Mouse (Mus musculus) thymus, adult 2 months (tissue): ENCODE data around the gene Arhgef28.
"Not testable (repeated sequence)": the region's sequence is repeated elsewhere in the genome, so short reads cannot be mapped to it uniquely, and the experiment has no call there.

Source experiments
- CTCF ChIP-seq: fragments of 200-500 bp; IDR thresholded peaks from 2 replicates; pipeline ENCODE4 v1.5.1; 2012; ENCODE audit warnings: mild to moderate bottlenecking, control low read depth, low read length, moderate library complexity, borderline replicate concordance; ENCODE audit not compliant: control insufficient read depth, poor library complexity, insufficient read depth; ENCODE audit errors: extremely low read depth
- POLR2A ChIP-seq: fragments of 200-500 bp; IDR thresholded peaks from 2 replicates; pipeline ENCODE4 v1.6.1; 2012; ENCODE audit warnings: mild to moderate bottlenecking, low read length, control low read depth, moderate library complexity; ENCODE audit not compliant: control insufficient read depth, poor library complexity, insufficient read depth; ENCODE audit errors: extremely low read depth

- TF ChIP-seq CTCF, POLR2A: not testable (repeated sequence)
Observed at GRCm38 (mm10) chr13:98018837-98019236, 187.4 kb downstream of the Arhgef28 start.
